Mouse (Mus musculus) testis, adult 2 months (tissue): Measurements from ENCODE around the gene Nr0b2. TPM values are rescaled to one million over a fixed set of nuclear protein-coding genes. Genes with fewer than 3 reads are reported as not detected.
A peak's percentile ranks its signal among the peaks of the same experiment; 100 is the strongest.

Experiments used
- H3K27ac ChIP-seq: fragments of 200-500 bp; 2 replicates; pipeline ENCODE4 v1.5.1; 2012; ENCODE audit warnings: low read depth, low read length; ENCODE audit not compliant: control insufficient read depth, insufficient read depth
- H3K27me3 ChIP-seq: fragments of 200-500 bp; 2 replicates; pipeline ENCODE4 v1.6.1; 2012; ENCODE audit warnings: mild to moderate bottlenecking, low read length, moderate library complexity; ENCODE audit not compliant: control insufficient read depth, insufficient read depth
- H3K36me3 ChIP-seq: fragments of 200-500 bp; 2 replicates; pipeline ENCODE4 v1.6.1; 2012; ENCODE audit warnings: mild to moderate bottlenecking, low read length; ENCODE audit not compliant: control insufficient read depth, insufficient read depth
- H3K4me1 ChIP-seq: fragments of 200-500 bp; 2 replicates; pipeline ENCODE4 v1.6.1; 2012; ENCODE audit warnings: low read length; ENCODE audit not compliant: control insufficient read depth, insufficient read depth
- H3K4me3 ChIP-seq: fragments of 200-500 bp; 2 replicates; pipeline ENCODE4 v1.5.1; 2012; ENCODE audit warnings: low read depth, mild to moderate bottlenecking, low read length, moderate library complexity, mixed read lengths; ENCODE audit not compliant: control insufficient read depth
- CTCF ChIP-seq: fragments of 200-500 bp; IDR thresholded peaks from 2 replicates; pipeline ENCODE4 v1.5.1; 2012; ENCODE audit warnings: low read depth, mild to moderate bottlenecking, inconsistent platforms, low read length, moderate library complexity; ENCODE audit not compliant: control insufficient read depth, insufficient read depth, insufficient replicate concordance
- POLR2A ChIP-seq: fragments of 200-500 bp; IDR thresholded peaks from 2 replicates; pipeline ENCODE4 v1.6.1; 2012; ENCODE audit warnings: low read depth, mild to moderate bottlenecking, inconsistent platforms, low read length, moderate library complexity; ENCODE audit not compliant: control insufficient read depth
- polyA plus RNA-seq: library from polyadenylated mRNA; depleted of rRNA; stranded (reverse); fragments of >200 nt; gene quantifications from 2 replicates; pipeline ENCODE4 v1.2.3, GENCODE M21; 2012

The Nr0b2 gene
- polyA plus RNA-seq, 1 experiment: 0.42 TPM

GRCm38 (mm10) chr4:133567251-133567650 is 14.1 kb downstream of the Nr0b2 start:
- peaks cover 7% of the 10 kb centered on the region for H3K4me1 ChIP-seq
- H3K27me3 ChIP-seq: no peaks in the 10 kb centered on the region
- H3K27ac ChIP-seq: no peak overlapping the region
- no peak overlapping the region for H3K4me3 ChIP-seq
- TF ChIP-seq POLR2A: no peak
- TF ChIP-seq CTCF: no peak
- H3K36me3 ChIP-seq: no peaks in the 10 kb centered on the region

DNA sequence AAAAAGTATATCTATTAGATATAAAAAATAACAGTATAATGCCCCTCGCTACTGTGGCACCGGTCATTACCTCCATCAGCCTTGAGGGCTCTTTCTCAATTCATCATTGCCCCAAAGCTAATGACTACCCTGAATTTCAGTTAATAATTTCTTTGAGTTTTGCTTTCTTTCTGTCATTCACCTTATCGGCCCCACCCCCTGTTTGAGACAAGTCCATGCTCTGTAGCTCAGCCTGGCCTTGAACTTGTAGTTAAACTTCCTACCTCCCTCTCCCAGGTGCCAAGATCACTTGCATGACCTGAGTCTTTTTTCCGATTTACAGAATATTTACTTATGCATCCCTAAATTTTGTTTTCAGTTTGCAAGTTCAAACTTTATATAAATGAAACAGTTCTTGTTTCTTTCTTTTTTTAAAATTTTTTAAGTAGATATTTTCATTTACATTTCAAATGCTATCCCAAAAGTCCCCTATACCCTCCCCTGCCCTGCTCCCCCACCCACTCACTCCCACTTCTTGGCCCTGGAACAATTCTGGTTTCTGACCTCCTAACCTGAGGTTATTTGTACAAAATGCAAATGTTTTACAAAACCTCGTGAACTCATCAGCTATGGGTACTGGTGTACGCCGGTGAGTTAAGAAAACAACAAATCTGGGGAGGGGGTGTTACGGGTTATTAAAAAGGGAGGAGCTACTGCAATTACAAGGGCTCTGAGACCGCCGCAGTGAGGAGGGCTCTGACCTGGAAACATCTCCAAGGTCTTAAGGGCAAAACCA is 16.3 kb downstream of the Nr0b2 start:
- no peak for TF ChIP-seq CTCF
- TF ChIP-seq POLR2A: no peak
- Histone ChIP-seq H3K4me3 (peak overlapping the region; percentile 53), H3K27ac (peak overlapping the region; percentile 27), H3K27me3 (no peaks in the 10 kb centered on the region), H3K4me1 (peaks cover 10% of the 10 kb centered on the region), H3K36me3 (no peaks in the 10 kb centered on the region)

DNA sequence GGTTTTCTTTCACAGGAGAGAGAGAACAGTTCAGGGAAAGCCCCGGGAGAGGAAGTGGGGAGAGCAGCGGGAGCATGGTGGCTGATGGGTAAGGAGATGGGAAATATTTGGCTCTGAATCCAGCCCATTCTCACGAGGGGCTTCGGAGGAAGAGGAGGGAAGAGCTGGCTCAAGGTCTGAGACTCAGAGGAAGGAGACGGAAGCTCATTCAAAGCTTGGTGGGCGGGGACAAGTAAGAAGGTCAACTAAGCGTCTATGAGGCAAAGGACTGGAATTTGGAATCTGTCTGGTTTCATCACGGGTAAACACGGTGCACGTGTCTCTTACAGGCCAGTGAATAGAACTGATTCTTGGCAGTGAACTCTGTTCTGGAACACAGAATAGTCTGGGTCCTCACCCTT is 16.9 kb downstream of the Nr0b2 start:
- H3K36me3 ChIP-seq: no peaks in the 10 kb centered on the region
- peak overlapping the region; percentile 53 for H3K4me3 ChIP-seq
- H3K4me1 ChIP-seq: peaks cover 10% of the 10 kb centered on the region
- H3K27me3 ChIP-seq: no peaks in the 10 kb centered on the region
- TF ChIP-seq CTCF (no peak), POLR2A (no peak)
- H3K27ac ChIP-seq: peak overlapping the region; percentile 27

DNA sequence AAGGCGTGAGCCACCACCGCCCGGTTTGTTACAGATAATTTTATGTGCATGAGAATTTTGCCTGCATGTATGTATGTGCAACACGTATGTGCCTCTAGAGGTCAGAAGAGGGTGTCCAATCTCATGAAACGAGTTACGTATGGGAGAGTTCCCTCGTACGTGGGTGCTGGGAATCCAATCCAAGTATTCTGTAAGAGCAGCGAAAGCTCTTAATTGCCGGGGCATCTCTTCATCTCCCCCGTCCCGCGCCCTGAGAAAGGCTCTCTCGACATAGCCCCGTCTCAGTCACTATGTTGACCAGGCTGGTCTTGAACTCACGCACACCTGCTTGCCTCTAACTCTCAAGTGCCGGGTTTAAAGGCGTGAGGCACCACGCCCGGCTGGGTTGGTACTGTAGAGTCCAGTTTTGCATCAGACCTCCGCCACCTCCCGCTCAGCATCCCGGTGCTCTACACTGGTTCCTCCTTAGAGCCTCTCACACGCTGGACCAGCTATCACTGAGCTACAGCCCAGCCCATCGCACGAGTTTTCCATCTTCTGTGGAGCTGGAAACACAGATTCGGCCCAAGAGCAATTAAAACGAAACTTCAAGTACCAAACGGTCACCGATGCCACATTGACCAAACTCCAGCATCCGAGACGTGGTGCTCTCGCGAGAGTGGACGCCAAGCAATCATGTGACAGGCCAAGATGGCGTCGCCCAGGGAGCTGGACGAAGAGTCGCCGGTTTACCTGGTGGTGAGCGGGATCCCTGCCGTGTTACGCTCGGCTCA is 21.1 kb downstream of the Nr0b2 start, which contains the start of gene Gpatch3:
Gene Gpatch3, plus strand, starts transcription at position 676 of the 773 bp plus-strand sequence.
- peaks cover 4% of the 10 kb centered on the region; the same call in 1 of the 2 replicates for H3K36me3 ChIP-seq
- TF ChIP-seq CTCF (no peak), POLR2A (peak; percentile 99)
- peaks cover 12% of the 10 kb centered on the region for H3K4me1 ChIP-seq
- peak within 1 kb of the TSS; percentile 91 for H3K27ac ChIP-seq
- H3K27me3 ChIP-seq: no peaks in the 10 kb centered on the region
- H3K4me3 ChIP-seq: peak within 1 kb of the TSS; percentile 90

- Histone ChIP-seq H3K4me3 (peak overlapping the region; percentile 90), H3K4me1 (peaks cover 12% of the 10 kb centered on the region), H3K36me3 (peaks cover 4% of the 10 kb centered on the region; the same call in 1 of the 2 replicates), H3K27me3 (no peaks in the 10 kb centered on the region), H3K27ac (peak overlapping the region; percentile 91)
- TF ChIP-seq CTCF (no peak), POLR2A (no peak)
These were observed 21.6 kb downstream of the Nr0b2 start for GRCm38 (mm10) chr4:133574843-133575202.

DNA sequence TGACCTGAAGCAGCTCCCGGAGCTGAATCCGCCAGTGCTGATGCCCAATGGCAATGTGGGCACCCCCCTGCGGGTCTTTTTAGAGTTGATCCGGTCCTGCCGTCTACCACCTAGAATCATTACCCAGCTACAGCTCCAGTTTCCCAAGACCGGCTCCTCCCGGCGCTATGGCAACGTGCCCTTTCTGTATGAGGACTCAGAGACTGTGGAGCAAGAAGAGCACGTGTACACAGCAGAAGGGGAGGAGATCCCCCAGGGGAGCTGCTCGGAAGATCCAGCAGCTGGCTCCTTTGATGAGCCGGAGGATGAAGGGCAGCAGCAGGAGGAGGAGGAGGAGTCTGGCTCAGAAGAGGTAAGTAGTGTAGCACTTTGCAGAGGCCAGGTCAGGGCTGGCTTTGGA is 24.8 kb downstream of the Nr0b2 start:
- TF ChIP-seq CTCF: no peak
- TF ChIP-seq POLR2A: no peak
- no peak overlapping the region for H3K27ac ChIP-seq
- no peak overlapping the region for H3K4me3 ChIP-seq
- peaks cover 4% of the 10 kb centered on the region; the same call in 1 of the 2 replicates for H3K36me3 ChIP-seq
- no peaks in the 10 kb centered on the region for H3K27me3 ChIP-seq
- peaks cover 3% of the 10 kb centered on the region for H3K4me1 ChIP-seq

- H3K27me3 ChIP-seq: no peaks in the 10 kb centered on the region
- H3K4me3 ChIP-seq: peak overlapping the region; percentile 99
- H3K4me1 ChIP-seq: peaks cover 8% of the 10 kb centered on the region
- H3K36me3 ChIP-seq: peaks cover 5% of the 10 kb centered on the region
- H3K27ac ChIP-seq: peak overlapping the region; percentile 91
- TF ChIP-seq POLR2A (no peak), CTCF (no peak)
These were observed 30.5 kb downstream of the Nr0b2 start for GRCm38 (mm10) chr4:133583690-133584058.
